Mouse (Mus musculus) limb, embryonic 15.5 days (tissue): ENCODE results near the gene Lrrc55. TPM values are rescaled to one million over a fixed set of nuclear protein-coding genes. Genes with fewer than 3 reads are reported as not detected.
A peak's percentile ranks its signal among the peaks of the same experiment; 100 is the strongest.

Source experiments
- ATAC-seq: fragments of 200-750 bp; cut with Nextera tagmentation; 2 replicates; pipeline ENCODE4 v1.8.0; 2017; ENCODE audit warnings: low read depth, moderate TSS enrichment; ENCODE audit not compliant: insufficient number of reproducible peaks, low FRiP score, low TSS enrichment
- H3K27ac ChIP-seq: fragments of 300-500 bp; sonication (generic); 2 replicates; pipeline ENCODE4 v1.5.1; 2015; ENCODE audit warnings: moderate library complexity, mild to moderate bottlenecking, inconsistent platforms
- H3K27me3 ChIP-seq: fragments of 300-500 bp; sonication (generic); 2 replicates; pipeline ENCODE4 v1.6.1; 2015; ENCODE audit warnings: inconsistent platforms
- H3K36me3 ChIP-seq: fragments of 300-500 bp; sonication (generic); 2 replicates; pipeline ENCODE4 v1.6.1; 2015; ENCODE audit warnings: inconsistent platforms
- H3K4me1 ChIP-seq: fragments of 300-500 bp; sonication (generic); 2 replicates; pipeline ENCODE4 v1.6.1; 2015; ENCODE audit warnings: inconsistent platforms
- H3K4me2 ChIP-seq: fragments of 300-500 bp; sonication (generic); 2 replicates; pipeline ENCODE4 v1.6.1; 2015; ENCODE audit warnings: mild to moderate bottlenecking, inconsistent platforms
- H3K4me3 ChIP-seq: fragments of 300-500 bp; sonication (generic); 2 replicates; pipeline ENCODE4 v1.5.1; 2015; ENCODE audit warnings: mild to moderate bottlenecking, inconsistent platforms
- H3K9ac ChIP-seq: fragments of 300-500 bp; sonication (generic); 2 replicates; pipeline ENCODE4 v1.6.1; 2015; ENCODE audit warnings: inconsistent platforms
- H3K9me3 ChIP-seq: fragments of 300-500 bp; sonication (generic); 2 replicates; pipeline ENCODE4 v1.6.1; 2016; ENCODE audit warnings: inconsistent platforms
- WGBS: fragments of 180-500 bp; shearing (Covaris S2); methylation state at CpG from one replicate; pipeline ENCODE4 v1.1.7; 2015; 5-methylcytosine and 5-hydroxymethylcytosine counted together
- polyA plus RNA-seq: library from polyadenylated mRNA; unstranded; fragments of >200 nt; fragmentation: Nextera tagmentation; extraction: Ambion mirVana; gene quantifications from 2 replicates; pipeline ENCODE4 v1.2.1, GENCODE M21; 2015

Gene Lrrc55
- polyA plus RNA-seq, 1 experiment from 2014 or later = 0.74 TPM

GRCm38 (mm10) chr2:85123869-85124535 is 73.0 kb downstream of the Lrrc55 start:
- H3K27ac ChIP-seq = no peak overlapping the region
- peak; percentile 67; the same call in 1 of the 2 replicates for ATAC-seq
- no peaks in the 10 kb centered on the region for H3K36me3 ChIP-seq
- H3K9me3 ChIP-seq = no peaks in the 10 kb centered on the region
- no peaks in the 10 kb centered on the region for H3K27me3 ChIP-seq
- no peak overlapping the region for H3K4me2 ChIP-seq
- H3K4me1 ChIP-seq = no peaks in the 10 kb centered on the region
- H3K4me3 ChIP-seq = no peak overlapping the region
- H3K9ac ChIP-seq = no peak overlapping the region
- WGBS = 11% methylated on average over 1 of the region's 1 CpGs

- Histone ChIP-seq H3K36me3 (no peaks in the 10 kb centered on the region), H3K9me3 (no peaks in the 10 kb centered on the region), H3K27me3 (no peaks in the 10 kb centered on the region), H3K27ac (no peak overlapping the region), H3K4me2 (no peak overlapping the region), H3K4me3 (no peak overlapping the region), H3K9ac (no peak overlapping the region), H3K4me1 (no peaks in the 10 kb centered on the region)
- 30% methylated on average over 5 of the region's 5 CpGs for WGBS
- no peak for ATAC-seq
Measured at GRCm38 (mm10) chr2:85123187-85123868, 73.7 kb downstream of the Lrrc55 start.

Other genes starting within 250 kb of the Lrrc55 start
- 0.18 TPM in 1 of 2 replicates, not detected in the other for gene Prg2, start 216.7 kb downstream of the Lrrc55 start, polyA plus RNA-seq
- gene Prg3, start 209.0 kb downstream of the Lrrc55 start, polyA plus RNA-seq = not detected in 2 replicates
- gene Ssrp1, start 160.0 kb downstream of the Lrrc55 start, polyA plus RNA-seq = 235 and 238 TPM in 2 replicates
- gene P2rx3, start 159.7 kb downstream of the Lrrc55 start, polyA plus RNA-seq = 0.19 and 0.58 TPM in 2 replicates
- 65.1 and 74.1 TPM in 2 replicates for gene Tnks1bp1, start 149.2 kb downstream of the Lrrc55 start, polyA plus RNA-seq
- 54.1 and 62.0 TPM in 2 replicates for gene Aplnr, start 61.0 kb downstream of the Lrrc55 start, polyA plus RNA-seq
- gene Olfr987, start 142.1 kb upstream of the Lrrc55 start, polyA plus RNA-seq = not detected in 2 replicates
- gene Olfr988, start 166.0 kb upstream of the Lrrc55 start, polyA plus RNA-seq = not detected in 2 replicates
- gene Olfr992, start 212.3 kb upstream of the Lrrc55 start, polyA plus RNA-seq = not detected in 2 replicates
- gene Olfr993, start 217.7 kb upstream of the Lrrc55 start, polyA plus RNA-seq = not detected in 2 replicates
- not detected in 2 replicates for gene Olfr994, start 239.3 kb upstream of the Lrrc55 start, polyA plus RNA-seq
- gene Olfr995, start 246.4 kb upstream of the Lrrc55 start, polyA plus RNA-seq = not detected in 2 replicates